Mouse (Mus musculus) olfactory bulb, adult 2 months (tissue): Measurements from ENCODE around the gene Ranbp10. TPM values are rescaled to one million over a fixed set of nuclear protein-coding genes. Genes with fewer than 3 reads are reported as not detected.
A peak's percentile ranks its signal among the peaks of the same experiment; 100 is the strongest.
"Not testable (repeated sequence)": the region's sequence is repeated elsewhere in the genome, so short reads cannot be mapped to it uniquely, and the experiment has no call there.

Experiments
- H3K27ac ChIP-seq: fragments of 200-500 bp; 2 replicates; pipeline ENCODE4 v1.5.1; 2012; ENCODE audit warnings: low read depth, low read length; ENCODE audit not compliant: insufficient read depth
- H3K4me1 ChIP-seq: fragments of 200-500 bp; 2 replicates; pipeline ENCODE4 v1.6.1; 2012; ENCODE audit warnings: low read length; ENCODE audit not compliant: control insufficient read depth, insufficient read depth
- H3K4me3 ChIP-seq: fragments of 200-500 bp; 2 replicates; pipeline ENCODE4 v1.5.1; 2012; ENCODE audit warnings: mild to moderate bottlenecking, low read depth, low read length, moderate library complexity; ENCODE audit not compliant: insufficient read depth
- CTCF ChIP-seq: fragments of 200-500 bp; IDR thresholded peaks from 2 replicates; pipeline ENCODE4 v1.5.1; 2012; ENCODE audit warnings: low read depth, mild to moderate bottlenecking, low read length, moderate library complexity; ENCODE audit not compliant: insufficient read depth
- POLR2A ChIP-seq: fragments of 200-500 bp; IDR thresholded peaks from 2 replicates; pipeline ENCODE4 v1.6.1; 2012; ENCODE audit warnings: mild to moderate bottlenecking, low read depth, low read length, moderate library complexity; ENCODE audit not compliant: insufficient read depth
- WGBS: fragments of 180-500 bp; shearing (Covaris S2); methylation state at CpG from one replicate; pipeline ENCODE4 v1.1.7; 2018; 5-methylcytosine and 5-hydroxymethylcytosine counted together
- polyA plus RNA-seq: library from polyadenylated mRNA; stranded (reverse); fragments of >200 nt; gene quantifications from 2 replicates; pipeline ENCODE4 v1.2.4, GENCODE M21; 2012; ENCODE audit warnings: low replicate concordance; ENCODE audit not compliant: missing spikeins, insufficient read depth, insufficient read length

Ranbp10 gene
- polyA plus RNA-seq, 1 experiment, result not detected

DNA sequence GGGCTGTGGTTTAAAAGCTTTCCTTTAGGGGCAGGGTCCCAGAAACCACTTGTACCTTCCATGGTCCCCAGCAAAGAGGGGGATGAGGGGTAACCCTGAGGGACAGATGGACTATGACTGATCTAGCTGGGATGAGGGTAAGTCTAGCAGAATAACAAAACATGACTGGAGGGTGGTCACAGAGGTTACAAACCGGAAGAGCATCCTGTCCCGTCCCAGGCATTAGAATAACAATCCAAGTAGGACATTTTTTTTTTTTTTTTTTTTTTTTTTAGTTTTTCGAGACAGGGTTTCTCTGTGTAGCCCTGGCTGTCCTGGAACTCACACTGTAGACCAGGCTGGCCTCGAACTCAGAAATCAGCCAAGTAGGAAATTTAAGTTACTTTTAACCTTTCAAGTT lies 22.9 kb upstream of the Ranbp10 start:
- peaks cover 10% of the 10 kb centered on the region for H3K4me1 ChIP-seq
- no peak overlapping the region for H3K27ac ChIP-seq
- no peak overlapping the region for H3K4me3 ChIP-seq
- TF ChIP-seq POLR2A (no peak), CTCF (no peak)
- 89% methylated on average over 4 of the region's 4 CpGs for WGBS

GRCm38 (mm10) chr8:105846678-105847077 lies 19.5 kb upstream of the Ranbp10 start:
- 91% methylated on average over 11 of the region's 11 CpGs for WGBS
- no peak overlapping the region for H3K27ac ChIP-seq
- no peak for TF ChIP-seq CTCF
- no peak for TF ChIP-seq POLR2A
- H3K4me1 ChIP-seq, result peaks cover 8% of the 10 kb centered on the region
- H3K4me3 ChIP-seq, result no peak overlapping the region

- no peaks in the 10 kb centered on the region for H3K4me1 ChIP-seq
- H3K27ac ChIP-seq, result no peak overlapping the region
- TF ChIP-seq CTCF, result no peak
- no peak for TF ChIP-seq POLR2A
- WGBS, result 92% methylated on average over 5 of the region's 5 CpGs
- H3K4me3 ChIP-seq, result no peak overlapping the region
These were observed 12.1 kb upstream of the Ranbp10 start for GRCm38 (mm10) chr8:105839209-105839608.

DNA sequence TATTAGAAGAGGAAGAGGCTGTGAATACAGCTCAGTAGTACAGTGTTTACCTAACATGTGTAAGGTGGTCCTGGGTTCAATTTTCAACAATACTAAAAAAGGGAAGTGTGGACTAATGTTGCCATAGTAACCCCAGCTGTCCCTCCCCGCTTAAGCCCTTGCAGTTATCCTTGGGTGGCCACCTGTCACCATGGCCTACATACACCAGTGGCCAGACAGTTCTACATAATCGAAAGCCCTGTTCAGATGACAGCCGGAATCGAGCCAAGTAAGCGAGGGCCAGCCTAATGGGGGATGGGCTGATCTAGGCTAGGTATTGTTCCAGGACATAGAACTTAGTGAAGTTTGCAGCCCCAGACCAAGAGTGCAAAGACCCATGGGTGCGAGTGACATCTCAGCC lies 9.8 kb upstream of the Ranbp10 start:
- TF ChIP-seq POLR2A, result no peak
- TF ChIP-seq CTCF, result no peak
- Histone ChIP-seq H3K27ac (no peak overlapping the region), H3K4me1 (no peaks in the 10 kb centered on the region), H3K4me3 (no peak overlapping the region)
- 76% methylated on average over 6 of the region's 6 CpGs for WGBS

DNA sequence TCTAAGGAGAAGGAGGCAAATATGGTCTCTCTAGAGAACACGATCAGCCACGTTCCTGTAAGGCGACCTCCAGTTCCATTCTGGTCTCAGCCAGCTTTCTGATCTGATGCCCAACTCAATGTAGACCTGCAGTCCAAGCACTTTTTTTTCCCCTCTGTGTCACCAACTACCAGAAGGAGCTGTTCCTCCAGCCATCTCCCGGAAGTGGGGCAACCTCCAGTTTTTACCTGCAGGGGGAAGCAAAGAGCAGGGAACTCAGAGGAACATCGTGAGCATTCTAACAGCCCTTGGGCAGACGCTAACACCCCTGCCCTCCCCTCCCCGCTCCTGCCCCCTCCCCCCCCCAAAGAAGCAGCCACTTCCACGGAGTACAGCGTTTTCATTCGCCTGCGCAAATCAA lies 8.2 kb upstream of the Ranbp10 start:
- WGBS, result 24% methylated on average over 11 of the region's 11 CpGs
- Histone ChIP-seq H3K4me3 (no peak overlapping the region), H3K27ac (no peak overlapping the region), H3K4me1 (no peaks in the 10 kb centered on the region)
- peak; percentile 39; the same call in 1 of the 2 replicates for TF ChIP-seq CTCF
- TF ChIP-seq POLR2A, result no peak

- not testable (repeated sequence) for H3K4me3 ChIP-seq, H3K4me1 ChIP-seq, H3K27ac ChIP-seq
- 88% methylated on average over 2 of the region's 2 CpGs for WGBS
These were observed 6.6 kb upstream of the Ranbp10 start for GRCm38 (mm10) chr8:105833740-105834139.

DNA sequence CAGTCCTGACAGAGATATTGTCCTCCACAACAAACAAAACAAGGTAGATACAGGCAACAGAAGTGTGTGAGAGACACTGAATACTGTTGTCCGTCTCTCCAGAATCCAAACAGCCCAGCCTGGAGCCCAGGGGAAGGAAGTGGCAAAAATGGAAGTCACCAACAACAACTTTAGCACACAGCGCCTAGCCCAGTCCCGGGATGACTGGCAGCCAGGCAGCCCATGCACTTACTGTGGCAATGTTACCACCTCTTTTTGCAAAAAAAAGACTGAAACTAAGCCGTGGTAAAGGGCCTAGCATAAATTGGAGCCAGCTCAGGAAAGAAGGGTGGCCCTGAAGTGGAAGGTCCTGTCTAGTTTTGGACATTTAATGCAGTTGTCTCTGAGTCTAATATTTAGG lies 771 bp downstream of the Ranbp10 start:
- 5% methylated on average over 4 of the region's 4 CpGs for WGBS
- peaks cover 5% of the 10 kb centered on the region; the same call in 1 of the 2 replicates for H3K4me1 ChIP-seq
- peak overlapping the region; percentile 84 for H3K4me3 ChIP-seq
- no peak overlapping the region for H3K27ac ChIP-seq
- TF ChIP-seq POLR2A (no peak), CTCF (no peak)

DNA sequence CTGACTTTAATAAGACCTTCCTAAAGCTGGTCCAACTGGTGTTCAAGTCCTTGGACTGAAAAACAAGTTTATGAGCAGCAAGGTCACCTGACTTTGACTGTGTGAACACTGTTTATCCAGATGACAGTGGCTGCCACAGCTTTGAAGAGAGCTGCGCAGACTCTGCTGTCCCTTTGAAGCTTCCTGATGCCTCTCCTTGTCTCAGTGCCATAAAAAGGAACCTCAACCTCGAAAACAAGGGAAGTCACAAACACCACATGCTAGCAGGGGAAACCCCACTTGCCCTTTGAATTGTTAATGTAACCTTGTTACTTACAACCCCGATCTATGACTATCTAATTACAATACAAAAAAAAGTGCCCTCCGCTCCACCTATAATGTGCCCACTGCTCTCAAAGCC lies 1.6 kb downstream of the Ranbp10 start:
- WGBS, result 71% methylated on average over 4 of the region's 4 CpGs
- Histone ChIP-seq H3K27ac (no peak overlapping the region), H3K4me1 (peaks cover 5% of the 10 kb centered on the region; the same call in 1 of the 2 replicates), H3K4me3 (no peak overlapping the region)
- no peak for TF ChIP-seq CTCF
- TF ChIP-seq POLR2A, result no peak

DNA sequence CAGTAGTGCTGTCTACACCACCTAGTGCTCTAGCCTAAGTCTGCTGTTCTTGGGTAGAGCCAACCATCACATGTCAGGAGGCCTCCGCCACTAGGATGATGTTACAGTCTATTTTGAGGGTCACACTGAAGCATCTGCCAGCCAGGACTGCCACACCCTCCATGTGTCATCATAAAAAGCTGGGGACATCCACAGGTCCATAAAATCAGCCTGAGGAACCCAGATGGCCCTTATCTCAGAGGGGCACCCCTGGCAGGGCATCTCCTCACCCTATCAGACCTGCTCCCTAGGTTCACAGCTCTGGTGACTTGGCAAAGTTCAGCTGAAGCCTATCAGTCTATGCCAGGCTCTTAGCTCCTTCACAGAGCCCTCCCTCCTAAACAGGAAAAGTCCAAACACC lies 6.2 kb downstream of the Ranbp10 start:
- TF ChIP-seq POLR2A (no peak), CTCF (no peak)
- H3K4me3 ChIP-seq, result no peak overlapping the region
- H3K27ac ChIP-seq, result no peak overlapping the region
- 94% methylated on average over 1 of the region's 1 CpGs for WGBS
- peaks cover 5% of the 10 kb centered on the region; the same call in 1 of the 2 replicates for H3K4me1 ChIP-seq

DNA sequence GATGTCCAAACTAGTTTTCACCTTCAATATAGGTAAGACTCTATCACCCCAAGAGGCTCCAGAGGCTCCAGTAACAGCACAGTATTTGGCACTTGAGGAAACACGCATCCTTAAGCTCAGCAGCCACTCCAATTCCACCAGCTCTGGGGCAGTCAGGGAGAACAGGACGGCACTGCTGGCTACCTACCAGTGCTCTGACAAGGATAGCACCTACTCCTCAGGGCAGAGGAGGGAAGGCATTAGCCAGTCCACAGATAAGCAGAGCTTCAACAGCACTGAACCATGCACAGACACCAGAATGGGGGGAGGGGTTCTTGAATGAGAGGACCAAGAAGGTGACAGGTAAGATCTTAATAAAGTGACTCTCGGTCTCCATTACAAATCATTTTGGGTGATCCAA lies 7.5 kb downstream of the Ranbp10 start:
- Histone ChIP-seq H3K4me1 (peaks cover 3% of the 10 kb centered on the region; the same call in 1 of the 2 replicates), H3K4me3 (no peak overlapping the region), H3K27ac (no peak overlapping the region)
- WGBS, result 86% methylated on average over 3 of the region's 3 CpGs
- TF ChIP-seq POLR2A (no peak), CTCF (no peak)

DNA sequence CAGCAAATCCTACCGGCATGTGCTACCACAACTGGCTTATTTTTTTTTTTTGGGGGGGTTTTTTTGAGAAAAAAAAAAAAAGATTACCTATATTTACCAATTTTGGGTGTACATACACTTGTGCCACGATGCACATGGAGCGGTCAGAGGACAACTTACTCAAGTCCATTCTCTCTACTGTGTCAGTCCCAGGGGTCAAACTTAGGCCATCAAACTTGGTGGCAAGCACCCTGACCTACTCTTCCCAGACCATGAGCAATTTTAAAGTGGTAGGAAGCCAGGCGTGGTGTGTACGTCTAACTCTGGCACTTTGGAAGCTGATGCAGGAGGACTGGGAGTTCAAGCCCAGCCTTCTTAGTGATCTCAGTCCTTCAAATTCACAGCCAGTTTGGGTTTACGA lies 13.9 kb downstream of the Ranbp10 start:
- H3K27ac ChIP-seq, result no peak overlapping the region
- TF ChIP-seq POLR2A (no peak), CTCF (no peak)
- peaks cover 3% of the 10 kb centered on the region; the same call in 1 of the 2 replicates for H3K4me1 ChIP-seq
- 97% methylated on average over 6 of the region's 6 CpGs for WGBS
- H3K4me3 ChIP-seq, result no peak overlapping the region
